Mouse (Mus musculus) gastrocnemius, adult 8-10 months (tissue): ENCODE data around the gene Bag3. TPM values are rescaled to one million over a fixed set of nuclear protein-coding genes. Genes with fewer than 3 reads are reported as not detected.

Experiments
- DNase-seq, 2 experiments: peaks; one replicate each; pipeline ENCODE4 v3.0.0; 2022; ENCODE audit warnings: low spot score in 2 of 2
- total RNA-seq, 4 experiments: library from RNA; stranded (reverse); gene quantifications; 2 replicates each; pipeline ENCODE4 v1.2.4; 2022

The Bag3 gene
- total RNA-seq, 4 experiments from 2014 or later, result 114 to 137 (median 118) TPM

DNA sequence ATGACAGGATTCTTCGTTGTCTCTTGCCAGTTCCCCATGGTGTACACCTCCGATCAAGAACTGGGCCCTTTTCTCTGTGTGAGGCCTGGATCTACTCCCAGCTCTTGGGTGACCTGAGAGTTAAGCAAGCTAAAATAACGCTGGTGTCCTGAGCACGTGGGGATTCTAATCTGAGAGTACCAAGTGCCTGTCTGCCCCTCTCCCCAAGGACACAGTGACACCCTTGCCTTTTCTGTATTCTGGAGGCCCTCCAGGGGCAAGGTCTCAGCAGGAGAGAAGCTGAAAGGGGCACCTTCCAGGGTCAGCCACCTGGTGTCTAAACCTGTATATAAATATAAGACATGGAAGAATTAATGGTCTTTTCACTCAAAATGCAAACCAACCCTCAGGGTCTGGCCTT, 14.3 kb downstream of the Bag3 start:
- peak; percentile 41 to 56 for DNase-seq

DNA sequence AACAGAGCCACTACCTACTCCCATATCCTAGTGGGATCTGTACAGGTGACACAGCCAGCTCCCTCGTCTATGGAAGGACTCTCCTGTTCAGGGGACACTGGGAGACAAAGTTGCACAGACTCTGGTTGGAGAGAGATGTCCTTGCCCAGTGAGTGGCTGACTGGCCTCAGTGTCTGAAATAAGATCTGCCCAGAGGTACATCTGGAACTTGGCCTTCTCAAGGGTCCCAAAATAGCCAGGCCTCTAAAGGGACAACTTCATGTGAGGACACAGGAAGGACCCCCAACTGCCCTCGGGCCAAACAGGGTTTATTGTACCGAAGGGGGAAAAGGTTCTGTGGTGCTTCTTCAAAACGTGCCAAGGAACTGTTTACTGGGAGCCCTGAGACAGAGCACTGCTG, 14.8 kb downstream of the Bag3 start:
- peak; percentile 50 to 55 for DNase-seq

DNA sequence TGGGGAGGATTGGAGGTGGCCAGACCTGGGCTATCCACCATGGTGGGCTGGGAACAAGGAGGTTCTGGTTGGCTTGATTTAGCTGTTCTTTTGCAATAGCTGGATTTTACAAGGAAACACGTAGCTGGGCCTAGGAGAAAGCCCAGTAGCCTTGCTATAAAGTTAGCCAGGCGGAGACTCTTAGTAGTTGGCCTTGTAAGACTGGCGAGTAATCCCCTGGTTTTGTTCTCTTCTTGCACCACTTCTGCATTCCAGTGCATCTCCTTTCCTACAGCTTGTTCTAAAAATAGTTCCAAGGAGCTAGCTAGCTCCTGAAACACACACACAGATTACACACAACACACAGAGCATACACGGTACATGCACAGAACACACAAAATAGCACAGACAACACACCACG, 15.4 kb downstream of the Bag3 start:
- DNase-seq, result no peak

DNA sequence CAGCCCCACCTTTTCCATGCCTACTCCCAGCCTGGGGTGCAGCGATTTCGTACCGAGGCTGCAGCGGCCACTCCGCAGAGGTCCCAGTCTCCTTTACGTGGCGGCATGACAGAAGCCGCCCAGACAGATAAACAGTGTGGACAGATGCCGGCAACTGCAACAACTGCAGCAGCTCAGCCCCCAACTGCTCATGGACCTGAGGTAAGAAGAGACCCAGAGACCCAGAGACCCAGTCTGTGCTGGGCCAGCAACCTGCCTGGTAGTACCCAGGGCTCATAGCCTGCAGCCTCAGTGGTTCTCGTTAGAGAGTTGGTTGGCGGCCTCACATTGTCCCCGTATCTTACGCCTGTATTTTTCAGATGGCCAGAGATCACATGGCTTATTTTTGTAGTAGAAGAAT, 16.7 kb downstream of the Bag3 start:
- no peak for DNase-seq

DNA sequence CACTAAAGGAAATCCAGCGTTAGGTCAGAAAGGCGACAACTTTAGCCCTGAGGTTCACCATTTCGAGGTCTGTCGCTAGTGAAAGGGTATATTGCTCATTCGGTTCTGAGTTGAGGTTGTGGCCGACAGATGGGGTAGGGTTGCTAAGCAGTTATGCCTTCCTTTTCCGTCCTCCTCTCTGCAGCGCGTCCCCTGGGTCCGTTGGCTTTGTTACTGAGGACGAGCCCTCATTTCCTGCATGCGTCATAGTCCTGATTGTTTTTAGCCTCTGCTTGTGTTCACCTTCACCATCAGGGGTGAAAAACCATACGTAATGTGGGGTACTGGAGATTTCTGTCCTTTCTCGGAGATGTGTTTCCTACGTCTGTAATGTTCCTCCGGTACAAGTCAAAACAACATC, 17.3 kb downstream of the Bag3 start:
- no peak for DNase-seq

DNA sequence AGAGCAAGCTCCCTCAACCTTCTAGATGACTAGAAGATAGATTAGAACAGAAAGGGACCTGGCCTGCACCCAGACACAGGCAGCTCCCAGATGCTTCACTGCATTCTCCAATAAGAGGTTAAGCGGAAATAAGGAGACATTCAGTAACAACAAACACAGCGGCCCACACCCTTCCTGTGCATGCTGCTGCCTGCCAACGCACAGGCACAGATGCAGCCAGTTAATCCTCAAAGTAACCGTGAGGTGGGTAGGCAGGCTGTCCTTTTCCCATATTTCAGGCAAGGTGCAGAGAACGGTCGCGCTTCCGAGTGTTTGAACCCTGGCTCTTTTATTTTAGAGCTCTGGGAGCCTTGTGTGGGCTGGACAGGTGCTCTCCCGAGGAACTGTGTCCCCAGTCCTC, 17.8 kb downstream of the Bag3 start:
- DNase-seq, result no peak

DNA sequence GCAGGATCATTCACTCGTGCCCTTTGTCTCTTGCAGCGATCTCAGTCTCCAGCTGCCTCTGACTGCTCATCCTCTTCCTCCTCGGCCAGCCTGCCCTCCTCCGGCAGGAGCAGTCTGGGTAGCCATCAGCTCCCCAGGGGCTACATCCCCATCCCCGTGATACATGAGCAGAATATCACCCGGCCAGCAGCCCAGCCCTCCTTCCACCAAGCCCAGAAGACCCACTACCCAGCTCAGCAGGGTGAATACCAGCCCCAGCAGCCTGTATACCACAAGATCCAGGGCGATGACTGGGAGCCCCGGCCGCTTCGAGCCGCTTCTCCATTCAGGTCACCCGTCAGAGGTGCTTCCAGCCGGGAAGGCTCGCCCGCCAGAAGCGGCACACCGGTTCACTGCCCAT, 18.4 kb downstream of the Bag3 start:
- no peak for DNase-seq

DNA sequence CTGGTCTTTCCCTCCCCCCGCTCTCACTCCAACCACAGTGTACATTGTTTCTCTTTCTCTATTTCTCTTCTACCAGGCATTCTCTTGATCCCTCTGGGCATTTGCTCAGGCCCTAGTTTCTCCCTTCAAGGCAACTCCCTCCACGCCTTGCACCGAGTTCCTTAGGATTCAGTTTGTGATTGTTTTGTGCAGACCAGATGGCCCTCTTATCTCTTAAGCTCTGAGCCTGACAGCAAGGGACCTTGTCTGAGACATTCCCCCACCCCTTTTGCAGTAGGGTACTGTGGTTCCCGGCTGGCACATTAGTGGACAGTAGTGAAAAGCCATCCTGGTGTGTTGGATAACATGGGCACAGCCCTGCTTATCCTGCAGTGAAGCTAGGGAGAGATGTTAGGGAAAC, 19.1 kb downstream of the Bag3 start:
- DNase-seq, result no peak

DNA sequence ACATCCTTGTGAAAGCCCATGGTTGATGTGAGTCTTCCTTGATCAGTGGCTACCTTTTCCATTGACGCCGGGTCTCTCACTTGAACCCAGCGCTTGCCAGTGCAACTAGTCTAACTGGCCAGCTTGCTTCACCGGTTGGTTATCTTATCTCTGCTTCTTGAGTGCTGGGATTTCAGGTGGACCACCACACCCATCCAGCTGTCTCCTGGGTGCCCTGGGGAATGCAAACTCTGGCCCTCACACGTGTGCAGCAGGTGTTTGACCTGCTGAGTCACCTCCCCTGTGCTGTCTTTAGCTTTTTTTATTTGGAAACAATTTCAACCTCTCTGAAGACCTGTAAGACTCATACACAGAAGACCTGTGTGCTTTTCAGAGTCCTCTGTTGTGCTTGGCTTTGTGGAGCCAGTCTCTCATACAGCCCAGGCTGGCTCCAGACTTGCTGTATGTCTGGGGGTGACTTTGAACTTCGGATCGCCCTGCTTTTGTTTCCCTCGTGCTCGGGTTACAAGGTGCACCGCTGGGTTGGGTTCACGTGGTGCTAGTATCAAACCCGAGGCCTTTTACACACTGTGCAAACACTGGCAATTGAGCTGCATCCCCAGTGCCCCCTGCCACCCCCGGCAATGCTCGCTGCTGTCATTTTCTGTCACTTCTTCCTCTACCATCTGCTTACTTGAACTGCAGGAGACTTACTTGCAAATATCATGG, 19.9 kb downstream of the Bag3 start:
- DNase-seq, result no peak

DNA sequence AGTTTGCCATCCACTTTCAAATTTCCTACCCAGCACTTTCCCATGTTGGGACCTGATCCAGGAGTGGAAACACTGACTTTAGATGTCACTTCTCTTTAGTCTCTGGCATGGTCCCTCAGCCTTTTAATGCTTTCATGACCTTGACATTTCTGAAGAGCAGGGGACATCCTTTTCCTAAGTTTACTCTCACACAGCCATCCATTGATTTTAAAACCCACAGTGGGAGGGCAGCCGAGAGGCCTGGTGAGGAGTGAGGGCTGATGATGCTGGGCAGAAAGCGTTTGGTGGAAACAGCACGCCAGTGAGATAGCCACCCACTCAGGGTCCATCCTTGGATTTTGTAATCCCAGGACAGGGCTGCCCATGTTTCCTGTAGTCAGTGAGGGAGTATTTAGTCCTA, 20.5 kb downstream of the Bag3 start:
- DNase-seq, result no peak

DNA sequence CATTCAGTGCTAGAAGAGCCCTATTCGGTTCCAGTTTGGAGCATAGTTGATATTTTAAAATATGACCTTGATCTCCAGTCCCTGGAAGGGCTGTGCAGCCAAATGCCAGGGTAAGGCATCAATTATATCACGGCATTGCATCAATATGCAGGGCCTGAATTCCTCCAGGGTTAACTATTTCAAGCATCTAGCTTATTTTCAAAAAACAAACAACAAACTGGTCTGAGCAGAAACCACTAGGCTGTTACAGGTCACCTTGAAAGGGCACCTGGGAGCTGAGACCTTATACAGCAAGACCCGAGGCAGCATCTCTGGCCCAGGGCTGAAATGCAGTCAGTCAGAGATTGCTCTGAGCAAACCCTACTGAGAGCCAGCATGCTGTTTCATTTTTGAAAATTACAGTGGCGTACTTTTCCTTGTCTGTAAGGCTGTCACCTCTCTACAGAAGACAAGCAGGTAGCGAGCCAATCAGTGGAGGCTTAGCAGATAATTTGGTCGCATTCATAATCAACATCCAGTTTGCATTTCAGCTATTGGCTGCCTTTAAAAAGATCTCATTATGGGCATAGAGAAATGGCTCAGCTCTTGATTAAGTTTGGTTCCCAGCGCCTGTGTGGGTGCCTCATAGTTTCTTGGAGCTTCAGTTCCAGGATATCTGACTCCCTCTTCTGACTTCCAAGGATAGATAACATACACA, 21.3 kb downstream of the Bag3 start:
- no peak for DNase-seq

DNA sequence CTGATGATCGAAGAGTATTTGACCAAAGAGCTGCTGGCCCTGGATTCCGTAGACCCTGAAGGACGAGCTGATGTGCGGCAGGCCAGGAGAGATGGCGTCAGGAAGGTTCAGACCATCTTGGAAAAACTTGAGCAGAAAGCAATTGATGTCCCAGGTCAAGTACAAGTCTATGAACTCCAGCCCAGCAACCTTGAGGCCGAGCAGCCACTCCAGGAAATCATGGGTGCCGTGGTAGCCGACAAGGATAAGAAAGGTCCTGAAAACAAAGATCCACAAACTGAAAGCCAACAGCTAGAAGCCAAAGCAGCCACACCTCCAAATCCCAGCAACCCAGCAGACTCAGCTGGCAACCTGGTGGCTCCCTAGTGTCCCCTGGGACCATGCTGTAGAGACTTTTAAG, 22.6 kb downstream of the Bag3 start:
- no peak for DNase-seq

DNA sequence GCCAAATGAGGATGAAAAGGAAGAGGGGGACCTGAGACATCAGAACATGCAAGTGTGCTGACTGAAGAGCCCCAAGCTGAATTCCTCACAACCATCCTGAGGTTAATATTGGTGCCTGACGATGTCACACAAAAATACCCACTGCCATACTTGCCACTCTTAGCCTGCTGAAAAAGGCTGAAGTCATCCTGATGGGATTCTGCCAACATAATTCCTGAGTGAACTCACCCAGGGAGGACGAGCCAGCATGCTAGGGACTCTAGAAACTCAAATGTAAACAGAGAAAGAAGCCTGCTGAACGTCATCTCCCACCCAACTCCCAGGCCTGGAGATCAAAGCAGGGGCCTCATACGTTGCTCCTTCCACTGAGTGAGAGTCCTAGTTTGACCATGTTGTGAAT, 25.7 kb downstream of the Bag3 start:
- no peak for DNase-seq

DNA sequence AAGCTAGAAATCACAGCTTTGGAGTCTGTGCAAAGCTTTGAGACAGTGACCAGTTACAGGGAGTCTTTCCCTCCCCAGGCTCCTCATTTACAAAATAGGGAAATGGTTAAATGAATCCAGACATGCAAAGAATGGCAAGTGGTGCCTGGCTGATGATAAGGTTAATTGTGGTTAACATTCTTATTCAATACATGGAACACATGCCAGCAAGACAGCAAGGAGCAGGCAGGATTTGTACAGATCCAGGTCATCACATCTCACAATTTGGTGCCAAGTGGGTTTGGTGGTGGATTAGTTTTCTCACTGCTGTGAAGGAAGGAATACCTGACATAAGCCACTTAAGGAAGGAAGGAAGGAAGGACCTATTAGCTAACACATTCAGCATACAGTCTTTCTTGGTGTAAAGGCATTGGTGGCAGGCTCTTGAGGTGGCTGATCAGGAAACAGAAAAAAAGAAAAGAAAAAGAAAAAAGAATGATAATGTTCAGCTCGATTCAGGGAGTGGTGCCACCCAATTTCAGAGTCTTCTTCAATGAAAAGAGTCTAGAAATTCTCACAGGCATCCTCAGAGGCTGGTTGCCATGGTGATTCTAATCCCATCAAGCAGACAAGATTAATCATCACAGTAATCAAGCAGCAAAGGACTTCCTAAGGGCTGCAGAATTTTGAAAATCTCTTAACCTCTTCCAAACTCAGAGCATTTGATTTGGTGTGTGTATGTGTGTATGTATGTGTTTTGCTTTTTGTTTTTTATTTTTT, 27.1 kb downstream of the Bag3 start:
- DNase-seq, result no peak

DNA sequence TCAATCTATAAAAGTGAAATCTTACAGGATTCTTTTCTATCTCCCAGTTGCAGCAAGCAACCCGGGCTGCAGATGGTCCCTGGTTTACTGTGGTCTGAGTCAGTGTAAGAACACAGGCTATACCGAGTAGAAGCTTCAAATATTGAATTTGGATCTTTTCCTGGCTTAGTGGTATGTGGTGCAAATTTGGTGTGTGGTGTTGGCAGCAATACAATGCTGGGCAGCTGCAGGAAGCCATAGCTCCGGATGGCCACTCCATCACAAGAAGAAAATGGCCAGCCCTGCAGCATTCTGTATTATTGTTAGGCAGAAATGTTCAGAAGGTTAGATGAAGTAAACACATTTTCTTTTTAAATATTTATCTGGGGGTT, 27.7 kb downstream of the Bag3 start:
- DNase-seq, result no peak

DNA sequence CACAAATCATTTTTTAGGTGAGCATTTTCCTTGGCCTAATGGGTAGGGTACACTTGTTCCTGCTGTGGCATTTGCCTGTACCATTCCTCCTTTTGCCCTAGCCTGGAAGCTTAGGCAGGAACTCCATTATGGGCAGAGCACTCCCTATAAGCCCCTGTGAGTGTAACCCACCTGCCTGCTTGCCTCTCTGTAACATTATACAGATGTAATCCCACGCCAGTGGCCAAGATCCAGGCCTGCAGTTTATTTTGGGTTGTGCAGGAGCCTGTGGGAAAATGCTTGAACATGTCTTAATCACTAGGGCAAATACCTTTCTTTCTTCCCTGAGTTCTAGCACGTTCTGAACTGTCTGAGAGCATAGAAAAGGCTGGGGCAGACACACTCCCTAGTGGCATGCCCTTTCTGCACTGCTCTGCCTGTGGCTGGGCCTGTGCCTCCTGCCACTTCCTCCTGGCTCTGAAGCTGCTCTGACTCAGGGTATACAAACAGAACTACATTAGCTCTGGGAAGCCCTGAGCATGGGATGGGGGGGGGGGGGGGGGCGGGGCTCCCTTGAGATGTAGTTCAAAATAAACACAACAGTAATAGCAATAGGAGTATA, 29.8 kb downstream of the Bag3 start:
- no peak for DNase-seq

DNA sequence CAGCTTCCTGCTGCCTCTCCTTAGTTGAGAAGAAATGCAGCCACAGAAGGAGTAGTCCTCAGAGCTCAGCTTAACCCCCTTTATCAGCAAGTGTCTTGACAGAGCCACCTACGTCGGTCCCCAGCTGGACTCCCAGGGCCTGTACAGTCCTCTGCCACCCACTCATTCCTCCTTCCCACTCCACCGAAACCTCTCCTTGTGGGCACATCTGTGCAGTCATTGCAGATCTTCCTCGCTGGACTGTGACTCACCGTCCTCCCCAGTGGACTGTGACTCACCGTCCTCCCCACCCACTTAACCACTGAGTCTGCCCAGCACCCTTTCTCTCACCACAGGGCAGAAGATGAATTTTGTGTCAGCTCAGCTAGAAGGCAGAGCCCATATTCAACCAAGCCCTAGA, 31.1 kb downstream of the Bag3 start:
- DNase-seq, result no peak

DNA sequence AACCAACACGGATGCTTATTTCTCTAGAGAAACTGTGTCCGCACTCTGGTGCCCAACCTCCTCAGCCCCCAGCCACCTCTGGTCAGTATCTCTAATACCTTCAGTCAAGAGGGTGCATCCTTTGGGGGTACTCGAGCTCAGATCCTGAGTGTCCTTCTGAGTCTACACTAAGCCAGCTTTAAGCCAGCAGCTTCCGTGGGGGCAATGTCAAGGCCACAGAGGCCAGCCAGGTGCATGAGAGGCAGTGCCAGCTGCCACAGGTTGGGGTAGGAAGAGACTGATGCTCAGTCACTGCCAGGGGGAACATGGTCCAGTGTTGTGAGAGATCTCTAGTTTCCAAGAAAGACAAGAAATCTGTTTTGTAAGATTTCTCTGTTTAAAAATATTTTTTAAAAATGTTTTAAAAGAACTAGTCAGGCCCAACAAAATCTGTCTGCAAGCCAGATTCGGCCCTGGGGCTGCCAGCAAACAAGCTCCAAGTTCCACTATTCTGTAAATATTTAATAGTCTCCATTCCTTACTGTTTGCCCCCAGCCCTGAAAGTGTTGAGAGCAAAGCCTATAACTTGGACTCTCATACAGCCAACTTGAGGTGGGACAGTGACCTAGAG, 31.8 kb downstream of the Bag3 start:
- DNase-seq, result no peak

DNA sequence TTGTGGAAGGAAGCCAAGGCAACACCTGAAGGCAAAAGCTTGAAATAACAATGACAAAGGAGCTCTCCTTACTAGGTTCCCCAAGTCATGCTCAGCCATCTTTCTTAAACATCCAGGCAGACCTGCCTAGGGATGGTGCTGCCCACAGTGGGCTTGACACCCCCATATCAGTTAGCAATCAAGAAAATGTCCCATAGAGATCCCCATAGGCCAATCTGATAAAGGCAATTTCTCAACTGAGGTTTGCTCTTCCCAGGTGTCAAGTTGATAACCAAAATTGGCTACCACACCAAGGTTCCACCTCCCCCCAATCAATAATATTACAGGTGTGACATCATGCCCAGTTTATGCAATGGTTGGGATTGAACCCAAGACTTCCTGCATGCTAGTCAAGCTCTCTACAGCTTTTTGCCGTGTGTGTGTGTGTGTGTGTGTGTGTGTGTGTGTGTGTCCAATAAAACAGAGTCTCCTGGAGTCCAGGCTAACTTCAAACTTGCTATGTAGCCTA, 33.6 kb downstream of the Bag3 start:
- no peak for DNase-seq

DNA sequence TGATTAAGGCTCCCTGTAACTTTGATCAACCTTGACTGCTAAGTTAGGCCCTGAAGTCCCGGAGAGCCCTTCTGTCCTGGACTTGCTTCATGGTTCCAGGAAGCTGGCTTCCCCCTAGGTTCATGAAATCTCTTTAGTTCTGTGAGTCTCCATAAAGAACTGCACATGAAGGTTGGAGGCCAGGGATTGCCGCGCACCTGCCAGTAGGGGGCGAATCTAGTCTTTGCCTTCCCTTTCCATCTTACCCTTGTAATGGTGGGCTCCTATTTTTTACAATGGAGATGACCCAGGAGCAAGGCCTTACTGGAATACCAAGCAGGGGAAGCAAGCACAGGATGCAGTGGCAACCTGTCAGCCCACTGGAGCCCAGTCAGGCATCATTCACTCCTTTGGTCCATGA, 40.0 kb downstream of the Bag3 start:
- no peak for DNase-seq

DNA sequence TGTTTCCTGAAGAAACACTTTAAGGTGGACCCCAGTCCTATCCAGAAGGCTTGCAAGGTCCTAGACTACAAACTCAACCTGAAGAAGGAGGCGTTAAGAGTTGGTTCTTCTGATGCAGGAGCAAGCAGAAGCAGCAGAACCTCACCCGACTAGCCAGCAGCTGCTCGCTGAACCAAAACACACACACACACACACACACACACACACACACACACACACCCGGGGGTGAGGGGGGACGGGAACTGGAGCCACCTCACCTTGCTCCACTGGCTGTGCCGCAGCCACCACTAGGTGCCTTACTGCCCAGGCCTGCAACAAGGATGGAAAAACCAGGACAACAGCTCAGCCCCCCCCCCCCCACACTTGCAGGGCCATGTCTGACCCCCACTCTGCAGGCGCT, 42.9 kb downstream of the Bag3 start:
- no peak for DNase-seq
